Mouse (Mus musculus): ENCODE measurements around the gene Ap1m2. TPM values are rescaled to one million over a fixed set of nuclear protein-coding genes. Genes with fewer than 3 reads are reported as not detected.
"Not testable (repeated sequence)": the region's sequence is repeated elsewhere in the genome, so short reads cannot be mapped to it uniquely, and the experiment has no call there.

Gene Ap1m2
- total and polyA plus RNA-seq, 3 experiments: 0.73 to 1.0 TPM; not detected in 1

DNA sequence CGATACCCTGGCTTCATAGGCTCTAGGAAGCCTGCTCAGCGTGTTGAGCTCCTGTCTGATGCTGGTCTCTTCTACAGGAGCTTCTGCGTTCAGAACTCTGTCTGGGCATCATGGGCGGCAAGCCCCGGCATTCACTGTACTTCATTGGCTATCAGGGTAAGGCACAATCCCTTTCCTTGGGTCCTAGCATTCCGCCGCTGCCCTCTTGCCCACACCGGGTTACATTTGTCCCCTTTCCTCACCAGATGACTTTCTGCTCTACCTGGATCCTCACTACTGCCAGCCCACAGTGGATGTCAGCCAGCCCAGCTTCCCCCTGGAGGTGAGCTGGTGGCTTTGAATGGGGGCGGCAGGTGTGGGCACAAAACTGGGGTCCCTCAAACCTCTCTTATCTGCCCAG lies 39.7 kb downstream of the Ap1m2 start:
- TF ChIP-seq POLR2A (IDR thresholded peaks at IDR 0.05; ENCODE audit: control insufficient read depth in 1 of 2, insufficient read depth in 1 of 2, low read depth in 1 of 2, low read length in 2 of 2, poor library complexity in 1 of 2) (peak in 1 of 2 experiments; percentile 55; a peak in 1 of 4 replicates), CHD1 (IDR thresholded peaks at IDR 0.05; ENCODE audit: low read depth, low read length) (no peak), ZMIZ1 (IDR thresholded peaks at IDR 0.05; ENCODE audit: low read depth, low read length) (0 out of 2 replicates have a peak, but pooled peaks have one; percentile 20)
- no peaks in the 10 kb centered on the region for H3K4me1 ChIP-seq (ENCODE audit: control insufficient read depth in 1 of 2, insufficient read depth in 2 of 2, low read length in 2 of 2)
- H3K4me3 ChIP-seq (ENCODE audit: control insufficient read depth in 1 of 2, insufficient read depth in 1 of 2, low read depth in 2 of 2, low read length in 2 of 2): no peak overlapping the region

GRCm38 (mm10) chr9:21269590-21269989 lies 42.5 kb downstream of the Ap1m2 start:
- Histone ChIP-seq H3K79me2 (ENCODE audit: control insufficient read depth, insufficient read depth, low read length, poor library complexity) (peaks cover 22% of the 10 kb centered on the region), H3K36me3 (ENCODE audit: control insufficient read depth in 1 of 2, insufficient read depth in 2 of 2, low read length in 2 of 2) (peaks cover 12 to 38% of the 10 kb centered on the region in 2 experiments), H3K4me1 (ENCODE audit: control insufficient read depth in 1 of 2, insufficient read depth in 2 of 2, low read length in 2 of 2) (peaks cover 8 to 14% of the 10 kb centered on the region in 2 experiments; a peak in 3 of 4 replicates)
- DNase-seq (ENCODE audit: low read depth, low spot score): peak; percentile 56
- TF ChIP-seq ZNF384 (IDR thresholded peaks at IDR 0.05; ENCODE audit: low read depth, low read length): peak; percentile 94
- peak; percentile 18 for TF ChIP-seq RAD21 (IDR thresholded peaks at IDR 0.05; ENCODE audit: low read depth, low read length)
- peak in 1 of 3 experiments; percentile 41; a peak in 2 of 6 replicates for TF ChIP-seq CTCF (IDR thresholded peaks at IDR 0.05 in 2 of 3, conservative IDR thresholded peaks at IDR 0.05 in 1 of 3; ENCODE audit: control insufficient read depth in 1 of 3, insufficient read depth in 1 of 3, low read depth in 2 of 3, low read length in 3 of 3, poor library complexity in 1 of 3, severe bottlenecking in 1 of 3)
- TF ChIP-seq SMC3 (IDR thresholded peaks at IDR 0.05; ENCODE audit: low read depth, low read length): peak; percentile 28
- TF ChIP-seq ZMIZ1 (IDR thresholded peaks at IDR 0.05; ENCODE audit: low read depth, low read length): 0 out of 2 replicates have a peak, but pooled peaks have one; percentile 2
- H3K4me3 ChIP-seq (ENCODE audit: control insufficient read depth in 1 of 2, insufficient read depth in 1 of 2, low read depth in 2 of 2, low read length in 2 of 2); H3K9me3 ChIP-seq (replicated peaks; ENCODE audit: insufficient read depth, low read length); H3K27me3 ChIP-seq (ENCODE audit: control insufficient read depth in 1 of 2, insufficient read depth in 2 of 2, low read length in 2 of 2); H3K9ac ChIP-seq (ENCODE audit: control insufficient read depth, low read depth, low read length, poor library complexity, severe bottlenecking); H3K27ac ChIP-seq (ENCODE audit: control insufficient read depth, low read depth, low read length): not testable (repeated sequence)

More for the DNA sequence above, 39.7 kb downstream of the Ap1m2 start:
- Histone ChIP-seq H3K36me3 (ENCODE audit: control insufficient read depth in 1 of 2, insufficient read depth in 2 of 2, low read length in 2 of 2) (peaks cover 0 to 58% of the 10 kb centered on the region in 2 experiments; a peak in 2 of 4 replicates), H3K9me3 (replicated peaks; ENCODE audit: insufficient read depth, low read length) (no peaks in the 10 kb centered on the region), H3K79me2 (ENCODE audit: control insufficient read depth, insufficient read depth, low read length, poor library complexity) (peaks cover 1% of the 10 kb centered on the region; the same call in 1 of the 2 replicates), H3K27ac (ENCODE audit: control insufficient read depth, low read depth, low read length) (no peak overlapping the region), H3K9ac (ENCODE audit: control insufficient read depth, low read depth, low read length, poor library complexity, severe bottlenecking) (no peak overlapping the region), H3K27me3 (ENCODE audit: control insufficient read depth in 1 of 2, insufficient read depth in 2 of 2, low read length in 2 of 2) (no peaks in the 10 kb centered on the region)
- peak; percentile 43 for DNase-seq (ENCODE audit: low read depth, low spot score)

GRCm38 (mm10) chr9:21268305-21268704 lies 43.8 kb downstream of the Ap1m2 start:
- no peak overlapping the region for H3K4me3 ChIP-seq (ENCODE audit: control insufficient read depth in 1 of 2, insufficient read depth in 1 of 2, low read depth in 2 of 2, low read length in 2 of 2)
- TF ChIP-seq SMC3 (IDR thresholded peaks at IDR 0.05; ENCODE audit: low read depth, low read length): no peak
- H3K4me1 ChIP-seq (ENCODE audit: control insufficient read depth in 1 of 2, insufficient read depth in 2 of 2, low read length in 2 of 2): peaks cover 8 to 18% of the 10 kb centered on the region in 2 experiments

GRCm38 (mm10) chr9:21266889-21267288 lies 45.2 kb downstream of the Ap1m2 start:
- Histone ChIP-seq H3K4me1 (ENCODE audit: control insufficient read depth in 1 of 2, insufficient read depth in 2 of 2, low read length in 2 of 2) (peaks cover 15 to 32% of the 10 kb centered on the region in 2 experiments), H3K4me3 (ENCODE audit: control insufficient read depth in 1 of 2, insufficient read depth in 1 of 2, low read depth in 2 of 2, low read length in 2 of 2) (no peak overlapping the region), H3K27ac (ENCODE audit: control insufficient read depth, low read depth, low read length) (no peak overlapping the region), H3K9ac (ENCODE audit: control insufficient read depth, low read depth, low read length, poor library complexity, severe bottlenecking) (no peak overlapping the region), H3K9me3 (replicated peaks; ENCODE audit: insufficient read depth, low read length) (no peaks in the 10 kb centered on the region), H3K79me2 (ENCODE audit: control insufficient read depth, insufficient read depth, low read length, poor library complexity) (peaks cover 22% of the 10 kb centered on the region), H3K27me3 (ENCODE audit: control insufficient read depth in 1 of 2, insufficient read depth in 2 of 2, low read length in 2 of 2) (no peaks in the 10 kb centered on the region), H3K36me3 (ENCODE audit: control insufficient read depth in 1 of 2, insufficient read depth in 2 of 2, low read length in 2 of 2) (peaks cover 24 to 27% of the 10 kb centered on the region in 2 experiments)
- peak in 1 of 3 experiments; percentile 25; a peak in 1 of 6 replicates for TF ChIP-seq CTCF (IDR thresholded peaks at IDR 0.05 in 2 of 3, conservative IDR thresholded peaks at IDR 0.05 in 1 of 3; ENCODE audit: control insufficient read depth in 1 of 3, insufficient read depth in 1 of 3, low read depth in 2 of 3, low read length in 3 of 3, poor library complexity in 1 of 3, severe bottlenecking in 1 of 3)
- no peak for TF ChIP-seq NELFE (IDR thresholded peaks at IDR 0.05; ENCODE audit: low read depth, low read length)
- no peak for TF ChIP-seq MAFK (IDR thresholded peaks at IDR 0.05; ENCODE audit: borderline replicate concordance, low read depth, low read length)
- peak; percentile 53 for DNase-seq (ENCODE audit: low read depth, low spot score)

More at GRCm38 (mm10) chr9:21268305-21268704, 43.8 kb downstream of the Ap1m2 start:
- Histone ChIP-seq H3K9ac (ENCODE audit: control insufficient read depth, low read depth, low read length, poor library complexity, severe bottlenecking) (no peak overlapping the region), H3K9me3 (replicated peaks; ENCODE audit: insufficient read depth, low read length) (no peaks in the 10 kb centered on the region), H3K79me2 (ENCODE audit: control insufficient read depth, insufficient read depth, low read length, poor library complexity) (peaks cover 22% of the 10 kb centered on the region), H3K27ac (ENCODE audit: control insufficient read depth, low read depth, low read length) (no peak overlapping the region), H3K36me3 (ENCODE audit: control insufficient read depth in 1 of 2, insufficient read depth in 2 of 2, low read length in 2 of 2) (peaks cover 17 to 29% of the 10 kb centered on the region in 2 experiments), H3K27me3 (ENCODE audit: control insufficient read depth in 1 of 2, insufficient read depth in 2 of 2, low read length in 2 of 2) (no peaks in the 10 kb centered on the region)
- DNase-seq (ENCODE audit: low read depth, low spot score): no peak
